ENCODE assay signal across 8 mouse cellular contexts in genomic region chr12:103389348-103389727, GRCm38 (mm10). TPM values are rescaled to one million over a fixed set of nuclear protein-coding genes. Genes with fewer than 3 reads are reported as not detected.
DNase-seq lines count a peak whose midpoint lies in the region; ATAC-seq lines count a peak whose summit lies in the region.

No protein-coding gene starts in this region.

- no peaks in the 10 kb centered on the region for H3K9me3 ChIP-seq in embryonic facial prominence, embryonic 10.5 days
- H3K9me3 ChIP-seq in intestine, embryonic 14.5 days (ENCODE audit: control insufficient read depth, low read length) = no peaks in the 10 kb centered on the region
- no peaks in the 10 kb centered on the region for H3K9me3 ChIP-seq in neural tube, embryonic 12.5 days

- peaks cover 40% of the 10 kb centered on the region for H3K4me1 ChIP-seq in embryonic facial prominence, embryonic 10.5 days
- H3K4me1 ChIP-seq in intestine, embryonic 14.5 days (replicated peaks; ENCODE audit: control insufficient read depth, insufficient read depth, low read length) = peaks cover 6% of the 10 kb centered on the region
- peaks cover 14% of the 10 kb centered on the region for H3K4me1 ChIP-seq in neural tube, embryonic 12.5 days

- peak overlapping the region; percentile 82 for H3K4me3 ChIP-seq in embryonic facial prominence, embryonic 10.5 days
- H3K4me3 ChIP-seq in intestine, embryonic 14.5 days (ENCODE audit: low read depth, low read length) = peak overlapping the region; percentile 80
- H3K4me3 ChIP-seq in neural tube, embryonic 12.5 days = peak overlapping the region; percentile 81

- H3K27ac ChIP-seq in embryonic facial prominence, embryonic 10.5 days (replicated peaks) = peak overlapping the region; percentile 92
- no peak overlapping the region for H3K27ac ChIP-seq in intestine, embryonic 14.5 days (ENCODE audit: low read depth)
- H3K27ac ChIP-seq in neural tube, embryonic 12.5 days = no peak overlapping the region

- 67% methylated on average over 2 of the region's 2 CpGs for WGBS in embryonic facial prominence, embryonic 10.5 days
- 67% methylated on average over 2 of the region's 2 CpGs for WGBS in intestine, embryonic 14.5 days
- 74% methylated on average over 2 of the region's 2 CpGs for WGBS in neural tube, embryonic 12.5 days

- DNase-seq in lung, adult 18-20 months = peak; percentile 21 to 33
- DNase-seq in lung, postnatal 4 days = no peak
- DNase-seq in embryonic facial prominence, embryonic 10.5 days (ENCODE audit: low spot score) = no peak
- no peak for DNase-seq in intestine, embryonic 14.5 days (ENCODE audit: low spot score)
- no peak for DNase-seq in T-cell, adult 2 months (ENCODE audit: low spot score)
- no peak for DNase-seq in thymus, postnatal 4 days
- no peak for DNase-seq in frontal cortex, postnatal 36 days (ENCODE audit: low spot score in 2 of 2)

- no peaks in the 10 kb centered on the region for H3K36me3 ChIP-seq in embryonic facial prominence, embryonic 10.5 days (replicated peaks)
- H3K36me3 ChIP-seq in intestine, embryonic 14.5 days (ENCODE audit: control insufficient read depth, insufficient read depth, low read length) = no peaks in the 10 kb centered on the region
- peaks cover 5% of the 10 kb centered on the region; the same call in 1 of the 2 replicates for H3K36me3 ChIP-seq in neural tube, embryonic 12.5 days

- peak overlapping the region; percentile 75 for H3K9ac ChIP-seq in intestine, embryonic 14.5 days (ENCODE audit: low read length)
- peak overlapping the region; percentile 90 for H3K9ac ChIP-seq in neural tube, embryonic 12.5 days

- no peaks in the 10 kb centered on the region for H3K27me3 ChIP-seq in embryonic facial prominence, embryonic 10.5 days (replicated peaks; ENCODE audit: low read depth, poor library complexity, severe bottlenecking)
- H3K27me3 ChIP-seq in intestine, embryonic 14.5 days (replicated peaks; ENCODE audit: control insufficient read depth, insufficient read depth, low read length) = no peaks in the 10 kb centered on the region
- H3K27me3 ChIP-seq in neural tube, embryonic 12.5 days (replicated peaks) = no peaks in the 10 kb centered on the region

- peak overlapping the region; percentile 64 for H3K4me2 ChIP-seq in intestine, embryonic 14.5 days (ENCODE audit: low read length)
- peak overlapping the region; percentile 84 for H3K4me2 ChIP-seq in neural tube, embryonic 12.5 days (replicated peaks)

- ATAC-seq in intestine, embryonic 14.5 days (replicated peaks; ENCODE audit: low FRiP score, low TSS enrichment, low read depth) = no peak
- no peak for ATAC-seq in neural tube, embryonic 12.5 days (ENCODE audit: low FRiP score, low read depth)

RNA-seq across cellular contexts. Expression of gene Otub2, which starts 0.9 kb away (rescaled TPM):
- polyA plus RNA-seq in embryonic facial prominence, embryonic 10.5 days (2016; fragmentation: Nextera tagmentation; extraction: Ambion mirVana) = 8.7 and 12.2 TPM in 2 replicates
- 5.6 and 8.1 TPM in 2 replicates for polyA plus RNA-seq in intestine, embryonic 14.5 days (2014; fragmentation: Nextera tagmentation; extraction: Ambion mirVana)
- 20.2 and 20.6 TPM in 2 replicates for polyA plus RNA-seq in neural tube, embryonic 12.5 days (2016; fragmentation: Nextera tagmentation; extraction: Ambion mirVana)

RNA-seq across cellular contexts. Expression of gene 9330161L09Rik, which starts 18.3 kb away (rescaled TPM):
- 0.35 and 0.60 TPM in 2 replicates for polyA plus RNA-seq in embryonic facial prominence, embryonic 10.5 days (2016; fragmentation: Nextera tagmentation; extraction: Ambion mirVana)
- polyA plus RNA-seq in intestine, embryonic 14.5 days (2014; fragmentation: Nextera tagmentation; extraction: Ambion mirVana) = 0.24 and 0.67 TPM in 2 replicates
- 0.79 and 1.1 TPM in 2 replicates for polyA plus RNA-seq in neural tube, embryonic 12.5 days (2016; fragmentation: Nextera tagmentation; extraction: Ambion mirVana)

RNA-seq across cellular contexts. Expression of gene Asb2, which starts 33.5 kb away (rescaled TPM):
- 0.51 and 0.75 TPM in 2 replicates for polyA plus RNA-seq in embryonic facial prominence, embryonic 10.5 days (2016; fragmentation: Nextera tagmentation; extraction: Ambion mirVana)
- polyA plus RNA-seq in intestine, embryonic 14.5 days (2014; fragmentation: Nextera tagmentation; extraction: Ambion mirVana) = 24.1 and 24.6 TPM in 2 replicates
- polyA plus RNA-seq in neural tube, embryonic 12.5 days (2016; fragmentation: Nextera tagmentation; extraction: Ambion mirVana) = 2.0 and 2.7 TPM in 2 replicates

RNA-seq across cellular contexts. Expression of gene Ddx24, which starts 36.3 kb away (rescaled TPM):
- polyA plus RNA-seq in embryonic facial prominence, embryonic 10.5 days (2016; fragmentation: Nextera tagmentation; extraction: Ambion mirVana) = 97.1 and 106 TPM in 2 replicates
- 84.0 and 90.1 TPM in 2 replicates for polyA plus RNA-seq in intestine, embryonic 14.5 days (2014; fragmentation: Nextera tagmentation; extraction: Ambion mirVana)
- 104 and 126 TPM in 2 replicates for polyA plus RNA-seq in neural tube, embryonic 12.5 days (2016; fragmentation: Nextera tagmentation; extraction: Ambion mirVana)

RNA-seq across cellular contexts. Expression of gene Ifi27, which starts 44.7 kb away (rescaled TPM):
- 1.2 and 1.7 TPM in 2 replicates for polyA plus RNA-seq in embryonic facial prominence, embryonic 10.5 days (2016; fragmentation: Nextera tagmentation; extraction: Ambion mirVana)
- 37.9 and 42.5 TPM in 2 replicates for polyA plus RNA-seq in intestine, embryonic 14.5 days (2014; fragmentation: Nextera tagmentation; extraction: Ambion mirVana)
- 3.7 and 4.0 TPM in 2 replicates for polyA plus RNA-seq in neural tube, embryonic 12.5 days (2016; fragmentation: Nextera tagmentation; extraction: Ambion mirVana)

Comparison
In these comparisons a context has a peak if more than half of its experiments do, and no peak if none do; other contexts are left out.
1. DNase-seq: peak in lung, adult 18-20 months (2 of 2); none in lung, postnatal 4 days (0 of 2), embryonic facial prominence, embryonic 10.5 days (single experiment), intestine, embryonic 14.5 days (single experiment), T-cell, adult 2 months (single experiment), thymus, postnatal 4 days (single experiment) and frontal cortex, postnatal 36 days (0 of 2).
2. Peak in every context shown above with its lines, with median percentiles within 50 percentile points of each other: H3K4me3 ChIP-seq.